Mouse (Mus musculus) natural killer cell, adult 2 months (primary cell): ENCODE measurements around the gene Pglyrp2.

Experiments
- DNase-seq, 2 experiments: peaks; one replicate each; pipeline ENCODE4 v3.0.0; 2022; ENCODE audit warnings: low spot score in 2 of 2

Gene Pglyrp2

DNA sequence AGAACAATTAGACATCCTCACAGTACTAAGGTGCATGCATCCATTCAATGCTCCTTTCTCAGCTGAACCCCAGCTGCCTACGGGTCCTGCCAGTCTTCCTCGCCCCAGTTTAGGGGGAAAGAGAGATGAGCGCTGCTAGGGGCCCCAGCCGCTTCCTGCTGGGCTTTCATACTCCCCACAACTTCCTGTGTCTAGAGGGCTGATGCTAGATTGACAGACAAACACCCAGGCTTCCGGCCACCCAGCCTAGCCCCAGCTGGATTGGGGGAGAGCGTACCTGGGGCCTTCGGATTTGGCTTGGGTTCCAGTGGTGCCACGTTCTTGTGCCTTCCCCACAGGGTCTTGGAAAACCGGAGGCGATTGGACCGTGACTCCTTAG lies 21.2 kb downstream of the Pglyrp2 start:
- DNase-seq: peak; percentile 76

DNA sequence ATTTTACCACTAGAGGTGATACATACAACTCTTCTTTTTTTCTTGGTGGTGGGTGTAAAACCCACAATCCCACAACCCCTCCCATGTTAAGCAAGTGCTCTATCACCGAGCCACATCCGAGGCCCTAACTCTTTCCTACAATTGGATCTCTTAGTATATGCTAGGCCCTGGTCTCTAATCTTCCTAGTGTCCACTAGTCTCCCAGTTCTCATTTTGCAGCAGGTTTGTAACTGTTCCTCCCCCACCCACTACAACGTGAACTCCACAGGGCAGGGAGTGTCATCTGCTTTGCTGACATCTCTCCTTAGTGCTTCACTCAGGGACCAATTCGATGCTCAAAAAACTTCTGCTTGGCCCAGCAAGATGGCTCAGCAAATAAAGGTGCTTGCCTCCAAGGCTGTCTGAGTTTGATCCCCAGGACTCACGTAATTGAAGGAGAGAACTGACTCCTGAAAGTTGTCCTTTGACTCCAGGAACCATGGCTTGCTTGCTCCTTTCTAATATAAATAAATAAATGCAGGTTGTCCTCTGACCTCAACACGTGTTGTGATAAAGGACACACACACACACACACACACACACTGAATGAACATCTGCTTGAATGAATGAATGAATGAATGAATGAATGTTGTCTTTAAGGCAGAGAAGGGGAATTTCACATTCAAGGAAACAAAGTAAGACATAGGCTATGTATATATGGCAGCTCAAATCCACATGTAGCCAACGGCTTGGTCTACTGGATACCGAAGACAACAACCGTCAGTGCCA lies 21.8 kb downstream of the Pglyrp2 start:
- DNase-seq: peak; percentile 37 to 61

GRCm38 (mm10) chr17:32396266-32396665 lies 27.7 kb downstream of the Pglyrp2 start:
- DNase-seq: no peak

- DNase-seq: no peak
Measured at GRCm38 (mm10) chr17:32393944-32394343, 30.0 kb downstream of the Pglyrp2 start.

- DNase-seq: peak; percentile 90 to 92
Measured at GRCm38 (mm10) chr17:32389101-32389659, 34.8 kb downstream of the Pglyrp2 start, which contains the start of gene Wiz. Wiz (minus strand) TSS chr17:32389439.

- DNase-seq: no peak
Measured at GRCm38 (mm10) chr17:32388370-32389100, 35.4 kb downstream of the Pglyrp2 start.

GRCm38 (mm10) chr17:32387986-32388369 lies 36.0 kb downstream of the Pglyrp2 start:
- no peak for DNase-seq

DNA sequence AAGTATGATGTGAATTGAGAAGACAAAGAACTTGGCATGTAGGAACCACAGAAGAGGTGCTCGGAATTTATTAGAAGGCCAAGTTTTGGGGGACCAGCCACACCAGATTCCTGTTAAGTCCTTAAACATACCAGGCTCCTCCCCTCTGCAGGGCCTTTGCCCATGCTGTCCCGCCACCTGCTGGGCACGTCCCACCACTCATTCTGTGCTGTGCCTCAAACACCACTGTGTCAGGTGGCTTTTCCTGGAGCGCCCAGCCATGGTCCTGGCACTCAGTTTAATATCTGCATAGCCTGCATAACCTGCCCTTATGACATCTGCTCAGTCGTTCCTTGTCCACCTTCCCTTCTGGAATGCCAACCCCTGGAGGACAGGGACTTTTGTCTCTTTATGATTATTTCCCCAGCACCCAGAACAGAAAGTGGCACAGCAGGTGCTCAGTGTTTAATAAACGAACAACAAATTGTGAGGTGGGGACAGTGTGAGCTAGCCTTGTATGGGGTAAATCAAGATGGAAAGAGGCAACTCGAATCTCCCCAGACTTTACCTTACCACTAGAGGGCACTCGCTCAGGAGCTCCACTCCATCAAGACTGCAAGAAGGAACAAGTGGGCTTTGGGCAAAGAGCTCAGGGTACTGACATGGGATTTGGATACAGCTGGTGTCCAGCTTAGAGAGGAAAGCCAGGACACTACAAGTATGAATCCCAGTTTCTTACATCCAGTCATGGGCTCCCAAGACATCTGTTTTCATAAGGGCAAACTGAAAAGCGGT lies 37.1 kb downstream of the Pglyrp2 start:
- DNase-seq: peak; percentile 50 to 53

- DNase-seq: no peak
Measured at GRCm38 (mm10) chr17:32383661-32384060, 40.3 kb downstream of the Pglyrp2 start.

GRCm38 (mm10) chr17:32382576-32382975 lies 41.4 kb downstream of the Pglyrp2 start:
- no peak for DNase-seq

DNA sequence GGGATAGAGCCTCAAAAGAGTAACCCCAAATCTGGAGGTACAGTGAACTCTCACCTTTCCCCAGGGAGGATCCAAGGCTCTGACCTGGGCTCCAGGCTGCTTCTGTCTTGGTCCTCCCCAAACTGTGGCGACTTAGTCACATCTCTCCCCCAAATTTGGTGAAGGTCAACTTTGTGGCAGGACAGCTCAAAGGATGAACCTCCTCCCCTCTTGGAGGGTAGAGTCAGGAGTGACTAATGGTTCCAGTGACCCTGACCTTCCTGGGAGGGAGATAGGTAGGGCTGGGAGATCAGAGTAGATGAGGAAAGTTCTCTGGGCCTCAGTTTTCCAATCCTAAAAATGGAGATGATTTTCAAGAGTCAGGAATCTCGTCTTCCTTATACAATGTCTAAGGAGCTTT lies 45.2 kb downstream of the Pglyrp2 start:
- no peak for DNase-seq

GRCm38 (mm10) chr17:32377137-32377536 lies 46.8 kb downstream of the Pglyrp2 start:
- DNase-seq: no peak

- no peak for DNase-seq
Measured at GRCm38 (mm10) chr17:32376475-32376874, 47.5 kb downstream of the Pglyrp2 start.

GRCm38 (mm10) chr17:32368991-32369578 lies 54.9 kb downstream of the Pglyrp2 start:
- no peak for DNase-seq

DNA sequence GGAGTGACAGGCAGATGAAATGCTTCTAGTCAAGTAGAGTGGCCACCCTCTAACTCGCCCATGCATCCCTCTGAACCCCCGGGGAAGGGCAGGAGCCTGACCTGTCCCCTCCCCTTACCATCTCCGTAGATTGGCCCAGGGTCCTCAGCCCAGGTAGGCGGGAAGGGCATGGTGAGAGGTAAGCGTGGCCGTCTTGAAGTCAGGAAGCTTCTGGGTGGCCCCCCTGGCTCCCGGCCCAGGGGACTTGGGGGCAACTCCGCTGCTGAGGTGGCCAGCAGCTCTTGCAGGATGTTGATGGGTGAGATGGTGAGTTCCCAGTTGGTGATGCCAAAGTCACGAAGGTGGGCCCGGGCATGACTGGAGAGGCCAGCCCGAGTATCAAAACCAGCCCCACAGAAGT lies 56.3 kb downstream of the Pglyrp2 start:
- no peak for DNase-seq

GRCm38 (mm10) chr17:32365296-32365695 lies 58.7 kb downstream of the Pglyrp2 start:
- no peak for DNase-seq

GRCm38 (mm10) chr17:32364850-32365249 lies 59.1 kb downstream of the Pglyrp2 start:
- no peak for DNase-seq

GRCm38 (mm10) chr17:32364331-32364730 lies 59.6 kb downstream of the Pglyrp2 start:
- DNase-seq: peak; percentile 51 to 67

- DNase-seq: no peak
Measured at GRCm38 (mm10) chr17:32363821-32364301, 60.1 kb downstream of the Pglyrp2 start.

- no peak for DNase-seq
Measured at GRCm38 (mm10) chr17:32362686-32363085, 61.3 kb downstream of the Pglyrp2 start.
